Mouse (Mus musculus) limb, embryonic 12.5 days (tissue): Measurements from ENCODE around the gene Wdr86. TPM values are rescaled to one million over a fixed set of nuclear protein-coding genes. Genes with fewer than 3 reads are reported as not detected.

Source experiments
- ATAC-seq: fragments of 200-750 bp; cut with Nextera tagmentation; 2 replicates; pipeline ENCODE4 v1.8.0; 2017; ENCODE audit warnings: low read depth, moderate TSS enrichment; ENCODE audit not compliant: insufficient number of reproducible peaks, insufficient read depth, low FRiP score, low TSS enrichment
- H3K27ac ChIP-seq: fragments of 300-500 bp; sonication (generic); 2 replicates; pipeline ENCODE4 v1.5.1; 2016; ENCODE audit warnings: mild to moderate bottlenecking, moderate library complexity
- H3K27me3 ChIP-seq: fragments of 300-500 bp; sonication (generic); 2 replicates; pipeline ENCODE4 v1.6.1; 2016; ENCODE audit warnings: mild to moderate bottlenecking, moderate library complexity
- H3K36me3 ChIP-seq: fragments of 300-500 bp; sonication (generic); 2 replicates; pipeline ENCODE4 v1.6.1; 2016; ENCODE audit warnings: mild to moderate bottlenecking, moderate library complexity
- H3K4me1 ChIP-seq: fragments of 300-500 bp; sonication (generic); replicated peaks from 2 replicates; pipeline ENCODE4 v1.6.1; 2016
- H3K4me2 ChIP-seq: fragments of 300-500 bp; sonication (generic); 2 replicates; pipeline ENCODE4 v1.6.1; 2016; ENCODE audit warnings: mild to moderate bottlenecking, moderate library complexity
- H3K4me3 ChIP-seq: fragments of 300-500 bp; sonication (generic); replicated peaks from 2 replicates; pipeline ENCODE4 v1.5.1; 2016; ENCODE audit warnings: mild to moderate bottlenecking
- H3K9ac ChIP-seq: fragments of 300-500 bp; sonication (generic); replicated peaks from 2 replicates; pipeline ENCODE4 v1.6.1; 2016; ENCODE audit warnings: mild to moderate bottlenecking, moderate library complexity
- H3K9me3 ChIP-seq: fragments of 300-500 bp; sonication (generic); 2 replicates; pipeline ENCODE4 v1.6.1; 2016; ENCODE audit warnings: mild to moderate bottlenecking, moderate library complexity
- WGBS: fragments of 180-500 bp; shearing (Covaris S2); methylation state at CpG from one replicate; pipeline ENCODE4 v1.1.7; 2016; 5-methylcytosine and 5-hydroxymethylcytosine counted together
- polyA plus RNA-seq: library from polyadenylated mRNA; unstranded; fragments of >200 nt; fragmentation: Nextera tagmentation; extraction: Ambion mirVana; gene quantifications from 2 replicates; pipeline ENCODE4 v1.2.1, GENCODE M21; 2016

The Wdr86 gene
- polyA plus RNA-seq, 1 experiment from 2014 or later = 40.3 TPM

GRCm38 (mm10) chr5:24730986-24731385 lies 459 bp upstream of the Wdr86 start:
- Histone ChIP-seq H3K9ac (peak overlapping the region; percentile 92), H3K9me3 (no peaks in the 10 kb centered on the region), H3K4me3 (peak overlapping the region; percentile 79), H3K4me1 (peaks cover 55% of the 10 kb centered on the region), H3K36me3 (peaks cover 16% of the 10 kb centered on the region; the same call in 1 of the 2 replicates), H3K27me3 (no peaks in the 10 kb centered on the region), H3K27ac (peak overlapping the region; percentile 78), H3K4me2 (peak overlapping the region; percentile 87)
- peak; percentile 43; the same call in 1 of the 2 replicates for ATAC-seq
- WGBS = under 1% methylated on average over 15 of the region's 15 CpGs

- WGBS = 1% methylated on average over 49 of the region's 49 CpGs
Measured at GRCm38 (mm10) chr5:24729797-24730487, 585 bp downstream of the Wdr86 start.

GRCm38 (mm10) chr5:24726901-24727836 lies 3.4 kb downstream of the Wdr86 start:
- H3K9me3 ChIP-seq = no peaks in the 10 kb centered on the region
- WGBS = 66% methylated on average over 12 of the region's 12 CpGs
- H3K4me1 ChIP-seq = peaks cover 56% of the 10 kb centered on the region
- no peak overlapping the region for H3K9ac ChIP-seq
- H3K27ac ChIP-seq = no peak overlapping the region
- peaks cover 31% of the 10 kb centered on the region for H3K36me3 ChIP-seq
- no peak overlapping the region for H3K4me2 ChIP-seq
- ATAC-seq = no peak
- H3K27me3 ChIP-seq = no peaks in the 10 kb centered on the region
- no peak overlapping the region for H3K4me3 ChIP-seq

More at GRCm38 (mm10) chr5:24729797-24730487, 585 bp downstream of the Wdr86 start:
- no peaks in the 10 kb centered on the region for H3K27me3 ChIP-seq
- H3K4me1 ChIP-seq = peaks cover 65% of the 10 kb centered on the region
- peak overlapping the region; percentile 87 for H3K4me2 ChIP-seq
- H3K27ac ChIP-seq = peak overlapping the region; percentile 75
- ATAC-seq = 0 out of 2 replicates have a peak, but pooled peaks have one; percentile 28
- H3K36me3 ChIP-seq = peaks cover 25% of the 10 kb centered on the region; the same call in 1 of the 2 replicates
- H3K9ac ChIP-seq = peak overlapping the region; percentile 92
- H3K4me3 ChIP-seq = peak overlapping the region; percentile 79
- no peaks in the 10 kb centered on the region for H3K9me3 ChIP-seq

- Histone ChIP-seq H3K9ac (no peak overlapping the region), H3K4me3 (no peak overlapping the region), H3K4me2 (no peak overlapping the region), H3K27ac (peak overlapping the region; percentile 74), H3K27me3 (no peaks in the 10 kb centered on the region), H3K36me3 (peaks cover 42% of the 10 kb centered on the region), H3K4me1 (peaks cover 44% of the 10 kb centered on the region), H3K9me3 (no peaks in the 10 kb centered on the region)
- 63% methylated on average over 6 of the region's 6 CpGs for WGBS
- ATAC-seq = no peak
Measured at GRCm38 (mm10) chr5:24725897-24726296, 4.6 kb downstream of the Wdr86 start.

GRCm38 (mm10) chr5:24724805-24725204 lies 5.7 kb downstream of the Wdr86 start:
- Histone ChIP-seq H3K36me3 (peaks cover 48% of the 10 kb centered on the region), H3K27me3 (no peaks in the 10 kb centered on the region), H3K4me1 (peaks cover 39% of the 10 kb centered on the region), H3K4me3 (no peak overlapping the region), H3K27ac (peak overlapping the region; percentile 74), H3K4me2 (no peak overlapping the region), H3K9ac (0 out of 2 replicates have a peak overlapping the region, but pooled peaks have one; percentile 27), H3K9me3 (no peaks in the 10 kb centered on the region)
- no peak for ATAC-seq
- WGBS = 50% methylated on average over 5 of the region's 5 CpGs

GRCm38 (mm10) chr5:24724270-24724634 lies 6.3 kb downstream of the Wdr86 start:
- 86% methylated on average over 5 of the region's 5 CpGs for WGBS
- H3K4me2 ChIP-seq = no peak overlapping the region
- peaks cover 54% of the 10 kb centered on the region for H3K36me3 ChIP-seq
- no peak overlapping the region for H3K4me3 ChIP-seq
- peaks cover 33% of the 10 kb centered on the region for H3K4me1 ChIP-seq
- no peaks in the 10 kb centered on the region for H3K27me3 ChIP-seq
- ATAC-seq = no peak
- peak overlapping the region; percentile 74 for H3K27ac ChIP-seq
- no peaks in the 10 kb centered on the region for H3K9me3 ChIP-seq
- H3K9ac ChIP-seq = 0 out of 2 replicates have a peak overlapping the region, but pooled peaks have one; percentile 27

- 82% methylated on average over 11 of the region's 11 CpGs for WGBS
- Histone ChIP-seq H3K9ac (no peak overlapping the region), H3K36me3 (peaks cover 59% of the 10 kb centered on the region)
Measured at GRCm38 (mm10) chr5:24723527-24724269, 6.8 kb downstream of the Wdr86 start.

GRCm38 (mm10) chr5:24719852-24720251 lies 10.7 kb downstream of the Wdr86 start:
- peaks cover 72% of the 10 kb centered on the region for H3K36me3 ChIP-seq
- ATAC-seq = no peak
- no peaks in the 10 kb centered on the region for H3K27me3 ChIP-seq
- no peak overlapping the region for H3K27ac ChIP-seq
- no peak overlapping the region for H3K9ac ChIP-seq
- H3K4me3 ChIP-seq = no peak overlapping the region
- H3K4me1 ChIP-seq = peaks cover 8% of the 10 kb centered on the region
- no peaks in the 10 kb centered on the region for H3K9me3 ChIP-seq
- 89% methylated on average over 3 of the region's 3 CpGs for WGBS
- H3K4me2 ChIP-seq = no peak overlapping the region

More at GRCm38 (mm10) chr5:24723527-24724269, 6.8 kb downstream of the Wdr86 start:
- Histone ChIP-seq H3K4me1 (peaks cover 29% of the 10 kb centered on the region), H3K4me3 (no peak overlapping the region), H3K4me2 (no peak overlapping the region), H3K27ac (peak overlapping the region; percentile 74), H3K9me3 (no peaks in the 10 kb centered on the region), H3K27me3 (no peaks in the 10 kb centered on the region)
- no peak for ATAC-seq

GRCm38 (mm10) chr5:24718076-24718475 lies 12.5 kb downstream of the Wdr86 start:
- Histone ChIP-seq H3K9me3 (no peaks in the 10 kb centered on the region), H3K27me3 (no peaks in the 10 kb centered on the region), H3K4me2 (no peak overlapping the region), H3K27ac (no peak overlapping the region), H3K9ac (no peak overlapping the region), H3K4me3 (no peak overlapping the region), H3K36me3 (peaks cover 90% of the 10 kb centered on the region), H3K4me1 (no peaks in the 10 kb centered on the region)
- no peak for ATAC-seq
- 88% methylated on average over 6 of the region's 6 CpGs for WGBS

- 85% methylated on average over 6 of the region's 6 CpGs for WGBS
- Histone ChIP-seq H3K27ac (no peak overlapping the region), H3K9me3 (peaks cover 7% of the 10 kb centered on the region; the same call in 1 of the 2 replicates), H3K4me3 (no peak overlapping the region), H3K9ac (no peak overlapping the region), H3K4me1 (no peaks in the 10 kb centered on the region), H3K36me3 (peaks cover 99% of the 10 kb centered on the region), H3K4me2 (no peak overlapping the region), H3K27me3 (no peaks in the 10 kb centered on the region)
- no peak for ATAC-seq
Measured at GRCm38 (mm10) chr5:24713987-24714386, 16.5 kb downstream of the Wdr86 start.
